Mouse (Mus musculus): Measurements from ENCODE around the gene Idh3g.

Idh3g gene

GRCm38 (mm10) chrX:73786364-73787224 lies at the start of gene Idh3g, which contains the start of gene Ssr4:
Idh3g (minus strand) TSS chrX:73786897.
Ssr4 (plus strand) TSS chrX:73787028.
- ATAC-seq (ENCODE audit: low TSS enrichment) = peak; percentile 91

DNA sequence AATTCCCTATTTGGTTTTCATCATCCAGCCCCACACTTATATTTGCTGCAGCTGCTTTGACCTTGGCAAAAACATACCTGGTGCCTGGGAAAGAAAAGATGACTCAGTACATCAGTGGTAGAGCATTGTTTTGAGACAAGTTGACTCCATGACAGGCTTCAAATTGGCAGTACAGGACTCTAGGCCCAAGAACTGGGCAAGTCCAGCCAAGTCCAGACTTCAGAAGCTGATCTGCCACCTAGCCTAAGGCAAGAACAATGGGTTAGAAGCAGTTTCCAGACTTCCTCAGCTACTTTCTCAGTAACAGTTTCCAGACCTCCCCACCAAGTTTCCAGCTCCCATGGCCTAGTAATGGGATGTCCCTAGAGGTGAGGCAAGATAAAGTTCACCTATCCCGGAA lies 49.0 kb upstream of the Idh3g start:
- no peak for ATAC-seq (ENCODE audit: low TSS enrichment)

DNA sequence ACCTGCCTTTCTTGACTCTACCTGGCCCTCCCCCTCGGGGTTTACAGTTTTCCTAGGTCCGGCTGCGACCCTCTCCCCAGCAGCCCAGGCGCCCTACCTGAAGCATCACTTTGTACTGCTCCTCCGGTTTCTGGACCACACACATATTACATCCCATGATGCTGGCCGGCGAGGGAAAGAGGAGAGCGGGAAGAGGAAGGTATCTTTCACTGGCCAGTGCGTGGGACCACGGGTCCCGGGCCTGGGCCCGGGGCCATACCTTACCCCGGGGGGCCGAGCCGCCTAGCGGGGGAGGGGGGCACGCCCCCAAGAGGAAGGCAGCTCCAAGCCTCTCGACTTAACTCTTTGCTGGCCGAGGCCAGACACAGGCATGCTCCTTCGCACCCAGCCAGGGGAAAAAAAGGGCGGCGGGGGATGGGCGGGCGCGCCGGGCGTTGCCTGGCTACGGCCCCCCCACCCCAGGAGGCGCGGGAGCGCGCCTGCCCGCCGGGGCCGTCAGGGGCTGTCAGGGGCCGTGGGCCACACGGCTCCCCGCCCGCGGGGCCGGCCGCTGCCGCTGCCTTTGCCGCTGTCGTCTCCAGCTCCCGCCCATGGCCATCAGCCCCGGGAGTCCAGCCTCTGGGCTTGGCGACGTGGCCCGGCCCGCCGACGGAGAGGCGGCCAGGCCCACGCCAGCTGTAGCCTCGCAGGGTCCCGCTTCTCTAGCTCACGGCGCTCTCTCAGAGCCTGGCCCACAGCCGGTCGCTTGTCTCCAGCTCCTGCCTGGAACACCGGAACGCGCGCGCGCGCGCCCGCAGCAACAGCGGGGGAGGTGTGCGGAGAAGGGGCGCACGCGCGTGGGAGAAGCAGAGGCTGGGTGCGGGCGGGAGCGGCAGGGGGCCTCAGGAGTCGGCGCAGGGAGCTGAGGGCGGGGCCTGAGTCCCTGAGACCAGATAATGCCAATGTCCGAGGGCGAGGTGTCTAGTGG lies 37.8 kb upstream of the Idh3g start, which contains the start of gene Pdzd4:
Gene Pdzd4 (minus strand): TSS at position 785 of the 967 bp plus-strand sequence.
- ATAC-seq (ENCODE audit: low TSS enrichment) = peak; percentile 89

- peak; percentile 29 for ATAC-seq (ENCODE audit: low TSS enrichment)
These were observed 37.0 kb upstream of the Idh3g start for GRCm38 (mm10) chrX:73823747-73824146.

DNA sequence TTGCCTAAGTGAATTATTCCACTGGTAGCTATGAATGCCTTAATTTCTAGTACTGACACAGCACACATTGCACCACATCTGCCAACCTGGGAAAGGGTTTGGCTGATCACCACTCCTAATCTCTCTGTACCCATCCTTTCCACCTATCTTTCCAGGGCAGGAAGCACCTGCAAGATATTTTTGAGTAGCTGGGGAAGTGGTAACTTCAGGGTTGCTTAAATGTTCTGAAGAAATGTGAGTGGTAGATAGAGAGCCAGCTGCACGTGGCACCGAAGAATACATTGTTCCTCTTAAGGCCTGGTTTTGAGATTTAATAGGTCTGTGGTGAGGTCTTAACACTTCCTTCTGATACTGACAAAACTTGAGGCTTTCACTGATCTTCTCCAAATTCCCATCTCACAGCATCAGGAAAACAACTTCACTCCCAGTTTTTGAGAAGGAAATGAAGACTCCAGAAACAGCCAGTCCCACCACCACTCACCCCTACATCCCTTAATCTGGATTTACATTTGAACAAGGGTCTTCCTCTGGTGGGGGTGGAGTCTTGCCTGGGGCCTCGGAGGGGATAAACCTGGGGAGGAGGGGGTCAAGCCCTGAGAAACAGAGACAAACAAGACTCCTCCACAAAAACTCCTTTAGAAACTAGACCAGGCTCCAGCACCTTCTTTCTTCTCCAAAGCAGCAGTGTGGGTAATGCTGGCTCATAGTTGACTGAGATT lies 30.1 kb upstream of the Idh3g start:
- no peak for ATAC-seq (ENCODE audit: low TSS enrichment)

DNA sequence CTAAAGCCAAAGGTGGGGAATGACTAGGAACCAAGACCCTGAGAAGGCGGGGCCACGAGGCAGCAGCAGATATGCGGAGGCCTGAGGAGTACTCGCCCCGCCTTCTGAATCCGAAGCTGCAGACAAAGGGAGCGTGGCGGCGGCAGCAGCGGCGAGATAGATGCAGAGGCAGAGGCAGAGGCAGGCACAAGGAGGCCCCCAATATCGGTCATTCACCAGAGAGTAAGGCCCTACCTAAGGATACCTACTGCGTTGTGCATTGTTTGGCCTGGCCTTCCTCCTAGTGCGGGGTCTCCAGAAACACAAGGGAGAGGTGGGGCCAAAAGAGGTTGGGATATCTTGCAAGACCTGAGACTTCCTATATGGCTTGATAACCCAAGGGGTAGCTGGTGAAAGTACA lies 28.4 kb upstream of the Idh3g start:
- ATAC-seq (ENCODE audit: low TSS enrichment) = peak; percentile 64; the same call in 1 of the 2 replicates

GRCm38 (mm10) chrX:73805814-73806213 lies 19.1 kb upstream of the Idh3g start:
- peak; percentile 88 for ATAC-seq (ENCODE audit: low TSS enrichment)

DNA sequence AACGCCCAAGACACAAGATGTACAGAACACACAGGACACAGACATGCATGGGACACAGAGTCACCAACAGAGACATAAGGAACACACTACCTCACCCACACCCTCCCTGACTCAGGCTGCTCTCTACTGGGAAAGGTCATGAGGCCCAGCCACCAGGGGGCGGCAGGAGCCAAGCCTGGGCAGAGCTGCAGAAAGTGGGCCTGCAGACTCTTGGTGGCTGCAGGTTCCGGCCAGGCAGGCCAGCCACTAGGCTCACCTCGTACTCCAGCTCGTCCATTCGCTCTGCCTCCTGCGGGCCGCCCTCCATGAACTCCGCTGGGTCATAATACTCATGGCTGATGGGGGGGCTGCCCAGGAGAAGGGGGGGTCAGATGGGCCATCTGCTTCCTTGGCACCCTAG lies 11.8 kb upstream of the Idh3g start:
- ATAC-seq (ENCODE audit: low TSS enrichment) = peak; percentile 58

DNA sequence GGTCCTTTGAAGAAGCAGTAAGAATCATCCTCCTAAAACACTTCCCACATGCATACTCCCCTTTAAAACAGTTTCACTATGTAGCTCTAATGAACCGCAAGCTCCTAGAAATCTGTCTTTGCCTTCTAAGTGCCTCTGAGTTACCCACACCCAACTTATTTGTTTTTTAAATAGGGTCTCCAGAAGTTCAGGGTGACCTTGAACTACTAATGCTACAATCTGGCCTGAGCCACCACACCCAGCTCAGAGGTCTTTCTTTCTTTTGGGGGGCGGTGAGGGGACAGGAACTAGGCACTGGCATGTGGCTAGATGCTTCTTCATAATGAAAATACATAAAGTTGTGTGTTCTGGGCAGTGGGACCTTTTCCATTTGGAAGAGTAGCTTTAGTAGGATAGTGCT lies 10.8 kb upstream of the Idh3g start:
- no peak for ATAC-seq (ENCODE audit: low TSS enrichment)

DNA sequence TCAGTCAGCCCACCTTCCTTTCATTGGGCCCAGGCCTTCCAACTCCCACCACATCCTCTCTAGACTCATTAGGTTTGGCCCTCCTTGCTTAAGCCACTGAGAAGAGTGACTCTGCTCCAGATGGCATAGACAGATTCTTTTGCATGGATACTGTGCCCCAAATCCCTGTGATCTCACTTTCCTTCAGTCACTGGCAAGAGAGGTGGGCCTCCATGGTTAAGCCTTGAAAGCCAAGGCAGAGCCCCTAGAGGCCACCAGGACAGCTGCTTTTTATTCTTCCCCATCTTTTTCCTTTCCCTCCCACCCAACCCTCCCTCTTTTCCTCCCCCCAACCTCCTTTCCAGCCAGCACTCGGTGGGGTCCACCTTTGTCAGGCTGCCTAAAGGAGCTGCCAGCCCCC lies 6.8 kb upstream of the Idh3g start:
- no peak for ATAC-seq (ENCODE audit: low TSS enrichment)

- ATAC-seq (ENCODE audit: low TSS enrichment) = no peak
These were observed 6.3 kb upstream of the Idh3g start for GRCm38 (mm10) chrX:73793039-73793438.

GRCm38 (mm10) chrX:73788501-73788900 lies 1.8 kb upstream of the Idh3g start:
- ATAC-seq (ENCODE audit: low TSS enrichment) = no peak

- no peak; the same call in 1 of the 2 replicates for ATAC-seq (ENCODE audit: low TSS enrichment)
These were observed 495 bp upstream of the Idh3g start for GRCm38 (mm10) chrX:73787225-73787558.

DNA sequence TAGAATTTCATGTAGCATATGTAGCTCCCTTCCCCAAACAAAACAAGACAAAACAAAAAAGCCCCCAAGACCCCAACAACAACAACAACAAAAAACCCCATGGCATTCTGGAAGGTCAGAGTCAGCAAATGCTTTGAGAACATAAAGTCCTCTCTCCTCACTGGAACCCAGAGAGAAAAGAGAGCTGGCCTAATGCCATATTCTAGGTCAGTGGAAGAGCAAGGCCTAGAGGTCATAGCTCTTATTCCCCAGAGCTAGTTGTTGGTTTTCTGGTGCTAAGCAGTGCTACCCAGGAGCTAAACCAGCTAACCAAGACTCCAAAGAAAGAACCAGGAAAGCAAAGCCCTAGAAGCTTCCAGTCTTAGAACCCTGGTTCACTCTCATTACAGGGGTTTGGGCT lies 1.0 kb downstream of the Idh3g start:
- ATAC-seq (ENCODE audit: low TSS enrichment) = no peak

- ATAC-seq (ENCODE audit: low TSS enrichment) = no peak
These were observed 4.5 kb downstream of the Idh3g start for GRCm38 (mm10) chrX:73782227-73782626.

GRCm38 (mm10) chrX:73774802-73775483 lies 11.8 kb downstream of the Idh3g start:
- no peak for ATAC-seq (ENCODE audit: low TSS enrichment)

DNA sequence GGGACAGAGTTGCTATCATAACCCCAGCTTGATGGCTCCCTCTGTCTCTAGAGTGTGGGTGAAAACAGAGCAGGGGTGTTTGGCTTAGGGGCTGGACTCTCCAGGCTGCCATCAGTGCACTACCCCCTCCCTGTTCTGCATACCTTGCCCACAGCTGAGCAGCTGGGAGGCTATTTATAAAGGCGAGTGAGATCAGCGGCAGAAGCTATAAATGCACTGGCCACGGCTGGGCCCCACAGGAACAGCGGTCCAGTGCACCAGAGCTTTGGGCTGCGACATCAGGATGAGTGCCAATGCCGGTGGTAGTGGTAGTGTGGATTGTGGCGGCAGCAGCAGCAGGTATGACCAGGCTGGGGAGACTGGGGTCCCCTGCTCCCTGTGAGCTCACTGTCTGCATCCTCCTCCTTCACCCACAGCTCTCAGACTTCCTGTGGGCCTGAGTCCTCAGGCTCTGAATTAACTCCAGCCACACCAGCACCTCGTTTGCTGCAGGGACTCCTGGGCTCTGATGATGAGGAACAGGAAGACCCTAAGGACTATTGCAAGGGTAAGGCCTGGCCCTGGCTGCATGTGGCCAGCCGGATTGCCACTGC lies 12.4 kb downstream of the Idh3g start, which contains the start of gene Srpk3:
Gene Srpk3 (plus strand): TSS at position 238 of the 593 bp plus-strand sequence.
- ATAC-seq (ENCODE audit: low TSS enrichment) = peak; percentile 82

DNA sequence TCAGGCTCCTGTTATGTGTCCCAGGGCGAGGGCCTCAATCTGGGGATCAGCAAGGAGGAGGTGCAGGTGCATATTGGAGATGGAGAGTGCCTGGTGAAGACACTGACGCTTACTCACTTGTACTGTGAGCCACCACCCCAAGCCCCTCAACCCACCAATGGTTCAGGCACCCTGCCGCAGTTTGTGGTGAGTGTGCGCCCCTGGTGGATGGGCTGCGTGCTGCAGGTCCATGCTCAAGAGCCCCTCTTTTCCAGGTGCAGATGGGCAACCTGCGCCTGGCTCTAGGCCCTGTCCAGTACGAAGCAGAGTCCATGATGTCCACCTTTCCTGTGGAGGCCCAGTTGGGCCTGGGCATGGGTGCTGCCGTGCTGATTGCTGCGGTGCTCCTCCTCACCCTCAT lies 19.4 kb downstream of the Idh3g start:
- no peak for ATAC-seq (ENCODE audit: low TSS enrichment)

GRCm38 (mm10) chrX:73765311-73765710 lies 21.4 kb downstream of the Idh3g start:
- ATAC-seq (ENCODE audit: low TSS enrichment) = no peak

DNA sequence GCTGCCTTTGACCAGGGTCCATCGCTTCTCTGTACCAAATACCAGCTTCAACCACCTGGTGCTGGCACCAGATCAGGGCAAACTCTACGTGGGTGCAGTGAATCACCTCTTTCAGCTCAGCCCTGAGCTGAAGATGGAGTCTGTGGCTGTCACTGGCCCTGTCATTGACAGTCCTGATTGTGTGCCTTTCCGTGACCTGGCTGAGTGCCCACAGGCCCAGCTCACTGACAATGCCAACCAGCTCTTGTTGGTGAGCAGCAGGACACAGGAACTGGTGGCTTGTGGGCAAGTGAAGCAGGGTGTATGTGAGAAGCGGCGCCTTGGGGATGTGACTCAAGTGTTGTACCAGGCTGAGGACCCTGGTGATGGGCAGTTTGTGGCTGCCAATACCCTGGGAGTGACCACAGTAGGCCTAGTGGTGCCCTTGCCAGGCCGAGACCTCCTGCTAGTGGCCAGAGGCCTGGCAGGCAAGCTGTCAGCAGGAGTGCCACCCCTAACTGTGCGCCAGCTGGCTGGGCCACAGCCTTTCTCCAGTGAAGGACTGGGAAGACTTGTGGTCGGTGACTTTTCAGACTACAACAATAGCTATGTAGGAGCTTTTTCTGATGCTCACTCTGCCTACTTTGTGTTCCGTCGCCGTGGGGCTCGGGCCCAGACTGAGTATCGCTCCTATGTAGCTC lies 27.9 kb downstream of the Idh3g start:
- peak; percentile 38; the same call in 1 of the 2 replicates for ATAC-seq (ENCODE audit: low TSS enrichment)
